Mouse (Mus musculus) stomach, embryonic 15.5 days (tissue): ENCODE data around the gene Commd6. TPM values are rescaled to one million over a fixed set of nuclear protein-coding genes. Genes with fewer than 3 reads are reported as not detected.

Source experiments
- ATAC-seq: fragments of 200-750 bp; cut with Nextera tagmentation; 2 replicates; pipeline ENCODE4 v1.8.0; 2017; ENCODE audit warnings: low read depth, moderate number of reproducible peaks, moderate TSS enrichment; ENCODE audit not compliant: insufficient read depth, low FRiP score
- H3K27ac ChIP-seq: fragments of 300-500 bp; sonication (generic); 2 replicates; pipeline ENCODE4 v1.5.1; 2015; ENCODE audit warnings: mild to moderate bottlenecking, inconsistent platforms
- H3K27me3 ChIP-seq: fragments of 300-500 bp; sonication (generic); replicated peaks from 2 replicates; pipeline ENCODE4 v1.6.1; 2015; ENCODE audit warnings: inconsistent platforms
- H3K36me3 ChIP-seq: fragments of 300-500 bp; sonication (generic); 2 replicates; pipeline ENCODE4 v1.6.1; 2015; ENCODE audit warnings: inconsistent platforms
- H3K4me1 ChIP-seq: fragments of 300-500 bp; sonication (generic); 2 replicates; pipeline ENCODE4 v1.6.1; 2015; ENCODE audit warnings: inconsistent platforms
- H3K4me2 ChIP-seq: fragments of 300-500 bp; sonication (generic); 2 replicates; pipeline ENCODE4 v1.6.1; 2015; ENCODE audit warnings: mild to moderate bottlenecking, inconsistent platforms
- H3K4me3 ChIP-seq: fragments of 300-500 bp; sonication (generic); replicated peaks from 2 replicates; pipeline ENCODE4 v1.5.1; 2015; ENCODE audit warnings: inconsistent platforms
- H3K9ac ChIP-seq: fragments of 300-500 bp; sonication (generic); 2 replicates; pipeline ENCODE4 v1.6.1; 2015; ENCODE audit warnings: inconsistent platforms
- H3K9me3 ChIP-seq: fragments of 300-500 bp; sonication (generic); 2 replicates; pipeline ENCODE4 v1.6.1; 2016; ENCODE audit warnings: inconsistent platforms
- WGBS: fragments of 180-500 bp; shearing (Covaris S2); methylation state at CpG from one replicate; pipeline ENCODE4 v1.1.7; 2015; 5-methylcytosine and 5-hydroxymethylcytosine counted together
- polyA plus RNA-seq: library from polyadenylated mRNA; unstranded; fragments of >200 nt; fragmentation: Nextera tagmentation; extraction: Ambion mirVana; gene quantifications from 2 replicates; pipeline ENCODE4 v1.2.1, GENCODE M21; 2015

The Commd6 gene
- 101 and 111 TPM in 2 replicates for polyA plus RNA-seq

DNA sequence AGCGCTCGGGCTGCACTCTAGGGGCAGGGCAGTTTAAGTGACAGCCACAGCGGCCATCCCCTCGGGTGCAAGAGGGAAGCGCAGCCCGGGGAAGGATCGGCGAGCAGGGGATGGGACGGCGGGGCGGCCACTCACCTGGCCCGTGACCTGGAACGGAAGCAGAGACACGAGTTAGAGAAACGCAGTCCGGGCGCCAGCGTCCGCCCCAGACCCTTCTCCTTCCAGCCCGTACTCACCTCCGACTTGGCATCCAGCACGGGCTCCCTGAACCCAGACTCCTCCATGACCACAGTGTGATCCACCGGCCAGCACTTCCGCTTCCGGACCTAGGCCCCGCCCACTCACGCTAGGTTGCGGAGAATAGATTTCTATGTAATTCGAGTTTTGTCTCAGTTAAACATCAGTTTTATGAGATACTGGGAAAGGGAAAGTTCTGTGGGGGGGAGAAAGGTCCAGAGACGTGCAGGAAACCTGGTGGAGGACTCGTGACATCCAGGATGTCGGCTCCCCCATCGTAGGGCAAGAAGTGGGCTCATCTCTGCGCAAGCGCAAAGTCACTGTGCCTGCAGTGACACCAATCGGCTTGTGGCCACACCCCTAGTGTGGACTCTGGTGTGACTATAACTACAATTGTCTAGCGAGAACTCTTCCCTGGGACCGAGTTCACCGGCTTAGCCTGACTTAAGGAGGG, at the start of gene Commd6:
Commd6 (minus strand) TSS at position 534 of the 691 bp plus-strand sequence.
- Histone ChIP-seq H3K4me2 (peak within 1 kb of the TSS; percentile 70), H3K27me3 (no peaks in the 10 kb centered on the region), H3K4me1 (peaks cover 3% of the 10 kb centered on the region; the same call in 1 of the 2 replicates), H3K9ac (peak within 1 kb of the TSS; percentile 56), H3K4me3 (peak within 1 kb of the TSS; percentile 86), H3K27ac (peak within 1 kb of the TSS; percentile 81), H3K36me3 (no peaks in the 10 kb centered on the region), H3K9me3 (no peaks in the 10 kb centered on the region)
- peak; percentile 98 for ATAC-seq
- under 1% methylated on average over 39 of the region's 39 CpGs for WGBS

DNA sequence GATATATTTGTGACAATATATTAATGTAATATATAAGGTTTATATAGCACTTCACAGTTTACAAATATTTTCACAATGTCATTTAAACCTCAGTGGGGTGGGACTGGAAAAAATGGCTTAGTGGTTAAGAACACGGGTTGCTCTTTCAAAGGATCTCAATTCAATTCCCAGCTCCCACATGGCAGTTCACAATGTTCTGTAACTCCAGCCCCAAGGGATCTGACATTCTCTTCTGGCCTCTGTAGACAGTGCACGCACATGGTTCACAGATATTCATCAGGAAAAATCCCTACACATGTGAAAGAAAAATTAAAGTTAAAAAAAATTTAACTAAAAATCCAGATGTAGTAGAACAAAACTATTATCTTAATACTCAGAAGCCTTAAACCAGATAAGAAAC, 47.9 kb upstream of the Commd6 start:
- Histone ChIP-seq H3K27ac (no peak overlapping the region), H3K27me3 (no peaks in the 10 kb centered on the region), H3K9ac (no peak overlapping the region), H3K4me3 (no peak overlapping the region), H3K36me3 (no peaks in the 10 kb centered on the region), H3K9me3 (no peaks in the 10 kb centered on the region), H3K4me1 (no peaks in the 10 kb centered on the region), H3K4me2 (no peak overlapping the region)
- no peak for ATAC-seq
- 88% methylated on average over 2 of the region's 2 CpGs for WGBS

DNA sequence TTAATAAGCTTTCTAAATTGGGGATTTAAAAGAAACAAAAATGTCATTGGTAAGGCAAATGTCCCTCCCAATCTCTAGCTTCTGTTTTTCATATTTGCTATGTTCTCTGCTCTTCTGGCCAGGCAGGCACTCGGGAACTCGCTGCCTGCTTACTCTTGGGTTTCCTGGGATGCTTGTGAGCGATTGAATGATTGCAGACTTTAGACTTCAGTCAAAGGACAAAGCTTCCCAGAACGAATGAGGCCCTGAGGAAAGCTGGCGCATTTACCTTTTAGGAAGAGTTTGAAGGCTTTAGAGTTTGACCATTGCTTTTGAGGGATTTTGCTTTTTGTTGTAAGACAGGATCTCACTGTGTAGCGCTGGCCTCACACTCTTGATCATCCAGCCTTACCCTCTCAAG, 47.2 kb upstream of the Commd6 start:
- no peaks in the 10 kb centered on the region for H3K9me3 ChIP-seq
- no peak overlapping the region for H3K9ac ChIP-seq
- ATAC-seq: no peak
- no peaks in the 10 kb centered on the region for H3K27me3 ChIP-seq
- no peaks in the 10 kb centered on the region for H3K4me1 ChIP-seq
- H3K27ac ChIP-seq: no peak overlapping the region
- H3K36me3 ChIP-seq: no peaks in the 10 kb centered on the region
- H3K4me2 ChIP-seq: no peak overlapping the region
- 91% methylated on average over 6 of the region's 6 CpGs for WGBS
- H3K4me3 ChIP-seq: no peak overlapping the region

GRCm38 (mm10) chr14:101672226-101672625, 31.7 kb upstream of the Commd6 start:
- no peaks in the 10 kb centered on the region for H3K27me3 ChIP-seq
- no peak overlapping the region for H3K9ac ChIP-seq
- 95% methylated on average over 1 of the region's 1 CpGs for WGBS
- no peak overlapping the region for H3K27ac ChIP-seq
- peaks cover 3% of the 10 kb centered on the region; the same call in 1 of the 2 replicates for H3K36me3 ChIP-seq
- H3K9me3 ChIP-seq: no peaks in the 10 kb centered on the region
- H3K4me2 ChIP-seq: no peak overlapping the region
- H3K4me1 ChIP-seq: no peaks in the 10 kb centered on the region
- no peak overlapping the region for H3K4me3 ChIP-seq
- ATAC-seq: no peak

- no peaks in the 10 kb centered on the region for H3K4me1 ChIP-seq
- H3K36me3 ChIP-seq: 0 out of 2 replicates have a peak, but pooled peaks cover 3% of the 10 kb centered on the region
- WGBS: 95% methylated on average over 7 of the region's 7 CpGs
- no peaks in the 10 kb centered on the region for H3K9me3 ChIP-seq
- H3K9ac ChIP-seq: no peak overlapping the region
- H3K27me3 ChIP-seq: no peaks in the 10 kb centered on the region
- H3K27ac ChIP-seq: no peak overlapping the region
- ATAC-seq: no peak
- H3K4me2 ChIP-seq: no peak overlapping the region
- no peak overlapping the region for H3K4me3 ChIP-seq
Measured at GRCm38 (mm10) chr14:101668626-101669025, 28.1 kb upstream of the Commd6 start.

GRCm38 (mm10) chr14:101666536-101666935, 26.1 kb upstream of the Commd6 start:
- Histone ChIP-seq H3K9me3 (no peaks in the 10 kb centered on the region), H3K27ac (no peak overlapping the region), H3K27me3 (no peaks in the 10 kb centered on the region), H3K36me3 (0 out of 2 replicates have a peak, but pooled peaks cover 3% of the 10 kb centered on the region), H3K4me2 (no peak overlapping the region), H3K4me3 (no peak overlapping the region), H3K9ac (no peak overlapping the region), H3K4me1 (no peaks in the 10 kb centered on the region)
- no peak for ATAC-seq
- WGBS: 81% methylated on average over 5 of the region's 5 CpGs

DNA sequence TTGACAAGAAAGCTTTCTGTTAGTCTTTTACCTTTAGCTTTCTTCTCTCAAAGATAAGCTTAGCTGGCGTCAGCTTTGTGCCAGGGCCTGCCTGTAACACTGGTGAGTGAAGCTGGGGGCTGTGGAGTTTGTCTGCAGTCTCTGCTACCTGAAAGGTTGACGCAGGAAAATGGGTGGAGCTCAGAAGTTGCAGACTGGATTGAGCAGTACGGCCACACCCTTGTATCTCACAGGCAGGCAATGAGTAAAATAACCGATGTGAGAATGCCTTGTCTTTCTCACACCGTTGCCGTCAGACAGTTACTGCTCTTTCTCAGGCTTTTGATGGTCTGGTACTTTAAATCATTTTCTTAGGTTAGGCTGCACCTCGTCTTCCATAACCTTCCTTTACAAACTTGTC, 25.6 kb upstream of the Commd6 start:
- Histone ChIP-seq H3K9me3 (no peaks in the 10 kb centered on the region), H3K27ac (no peak overlapping the region), H3K4me1 (no peaks in the 10 kb centered on the region), H3K36me3 (0 out of 2 replicates have a peak, but pooled peaks cover 3% of the 10 kb centered on the region), H3K9ac (no peak overlapping the region), H3K27me3 (no peaks in the 10 kb centered on the region), H3K4me2 (no peak overlapping the region), H3K4me3 (no peak overlapping the region)
- 83% methylated on average over 7 of the region's 7 CpGs for whole genome bisulfite sequencing
- ATAC-seq: no peak

GRCm38 (mm10) chr14:101664274-101664673, 23.8 kb upstream of the Commd6 start:
- H3K36me3 ChIP-seq: 0 out of 2 replicates have a peak, but pooled peaks cover 6% of the 10 kb centered on the region
- H3K9me3 ChIP-seq: no peaks in the 10 kb centered on the region
- WGBS: 78% methylated on average over 3 of the region's 3 CpGs
- H3K4me3 ChIP-seq: no peak overlapping the region
- no peak for ATAC-seq
- no peak overlapping the region for H3K4me2 ChIP-seq
- no peak overlapping the region for H3K9ac ChIP-seq
- no peaks in the 10 kb centered on the region for H3K27me3 ChIP-seq
- no peaks in the 10 kb centered on the region for H3K4me1 ChIP-seq
- H3K27ac ChIP-seq: no peak overlapping the region

- WGBS: 77% methylated on average over 3 of the region's 3 CpGs
- ATAC-seq: no peak
Measured at GRCm38 (mm10) chr14:101661654-101662412, 21.3 kb upstream of the Commd6 start.

GRCm38 (mm10) chr14:101656307-101656706, 15.8 kb upstream of the Commd6 start:
- H3K36me3 ChIP-seq: 0 out of 2 replicates have a peak, but pooled peaks cover 2% of the 10 kb centered on the region
- no peak overlapping the region for H3K4me2 ChIP-seq
- H3K9ac ChIP-seq: no peak overlapping the region
- no peaks in the 10 kb centered on the region for H3K9me3 ChIP-seq
- H3K4me3 ChIP-seq: no peak overlapping the region
- H3K27me3 ChIP-seq: no peaks in the 10 kb centered on the region
- H3K4me1 ChIP-seq: peaks cover 3% of the 10 kb centered on the region; the same call in 1 of the 2 replicates
- no peak overlapping the region for H3K27ac ChIP-seq
- 82% methylated on average over 10 of the region's 10 CpGs for WGBS
- no peak for ATAC-seq

More at GRCm38 (mm10) chr14:101661654-101662412, 21.3 kb upstream of the Commd6 start:
- no peaks in the 10 kb centered on the region for H3K27me3 ChIP-seq
- no peaks in the 10 kb centered on the region for H3K4me1 ChIP-seq
- no peak overlapping the region for H3K27ac ChIP-seq
- H3K9ac ChIP-seq: no peak overlapping the region
- H3K9me3 ChIP-seq: no peaks in the 10 kb centered on the region
- no peak overlapping the region for H3K4me2 ChIP-seq
- 0 out of 2 replicates have a peak, but pooled peaks cover 6% of the 10 kb centered on the region for H3K36me3 ChIP-seq
- no peak overlapping the region for H3K4me3 ChIP-seq

GRCm38 (mm10) chr14:101654526-101654909, 14.0 kb upstream of the Commd6 start:
- Histone ChIP-seq H3K4me3 (peak overlapping the region; percentile 100), H3K36me3 (no peaks in the 10 kb centered on the region), H3K4me1 (peaks cover 3% of the 10 kb centered on the region; the same call in 1 of the 2 replicates), H3K4me2 (peak overlapping the region; percentile 87), H3K9me3 (no peaks in the 10 kb centered on the region), H3K27ac (no peak overlapping the region), H3K27me3 (no peaks in the 10 kb centered on the region), H3K9ac (peak overlapping the region; percentile 86)
- ATAC-seq: no peak
- WGBS: 1% methylated on average over 10 of the region's 10 CpGs
